Mouse (Mus musculus) cerebellum, adult 11-12 months (tissue): Measurements from ENCODE around the gene Micu2.
"Not testable (repeated sequence)": the region's sequence is repeated elsewhere in the genome, so short reads cannot be mapped to it uniquely, and the experiment has no call there.

Experiments used
- DNase-seq: peaks from one replicate; pipeline ENCODE4 v3.0.0; 2022

Micu2 gene

GRCm38 (mm10) chr14:57951089-57951488 lies 48.0 kb downstream of the Micu2 start:
- no peak for DNase-seq

GRCm38 (mm10) chr14:57945834-57946233 lies 53.2 kb downstream of the Micu2 start:
- no peak for DNase-seq

GRCm38 (mm10) chr14:57937297-57937696 lies 61.8 kb downstream of the Micu2 start:
- DNase-seq = no peak

GRCm38 (mm10) chr14:57934666-57935065 lies 64.4 kb downstream of the Micu2 start:
- DNase-seq = no peak

- no peak for DNase-seq
These were observed 65.5 kb downstream of the Micu2 start for GRCm38 (mm10) chr14:57933608-57934007.

DNA sequence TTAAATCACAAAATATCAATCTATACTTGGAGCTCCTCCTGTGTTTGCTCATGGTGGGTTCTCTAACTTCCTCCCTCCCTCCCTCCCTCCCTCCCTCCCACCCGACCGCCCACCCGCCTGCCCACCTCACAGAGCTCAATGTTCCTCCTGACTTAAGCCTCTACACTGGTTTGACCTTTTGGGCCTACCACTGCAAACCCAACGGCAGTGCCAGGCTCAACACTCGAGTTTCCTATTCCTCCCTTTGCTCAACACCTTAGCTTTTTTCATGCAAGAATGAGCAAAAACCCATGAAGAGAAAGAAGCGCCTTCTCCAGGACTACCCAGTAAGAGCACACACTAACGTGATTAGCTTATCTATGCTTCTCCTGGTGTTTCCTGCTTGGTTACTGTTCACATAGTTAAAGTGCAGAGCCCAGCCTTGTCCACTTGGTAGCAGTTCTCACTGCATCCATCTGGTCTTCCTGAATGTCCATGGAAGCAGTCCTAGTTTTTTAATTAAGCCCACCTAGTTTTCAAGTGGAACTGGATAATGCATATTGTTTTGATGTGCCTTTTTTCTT lies 66.1 kb downstream of the Micu2 start:
- no peak for DNase-seq

- no peak for DNase-seq
These were observed 77.5 kb downstream of the Micu2 start for GRCm38 (mm10) chr14:57921428-57922131.

GRCm38 (mm10) chr14:57920568-57921310 lies 78.3 kb downstream of the Micu2 start:
- DNase-seq = peak; percentile 40

GRCm38 (mm10) chr14:57919148-57919875 lies 79.8 kb downstream of the Micu2 start:
- DNase-seq = no peak

DNA sequence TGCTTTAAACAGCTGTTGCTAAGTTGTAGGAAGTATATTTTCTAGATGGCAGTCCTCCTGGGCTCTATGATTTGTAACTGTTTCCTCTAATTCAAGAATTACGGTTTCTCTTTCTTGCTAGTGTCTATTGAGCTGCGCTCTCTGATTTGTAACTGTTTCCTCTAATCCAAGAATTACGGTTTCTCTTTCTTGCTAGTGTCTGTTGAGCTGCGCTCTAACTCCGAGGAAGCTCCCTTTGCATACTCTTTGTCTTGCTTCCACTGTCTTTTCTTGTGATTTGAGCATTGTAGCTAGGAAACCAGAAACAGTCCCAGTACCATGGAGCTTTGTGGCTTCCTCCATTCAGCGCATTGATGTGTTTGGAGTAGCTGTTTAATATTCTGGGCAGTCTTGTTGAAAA lies 83.7 kb downstream of the Micu2 start:
- no peak for DNase-seq

DNA sequence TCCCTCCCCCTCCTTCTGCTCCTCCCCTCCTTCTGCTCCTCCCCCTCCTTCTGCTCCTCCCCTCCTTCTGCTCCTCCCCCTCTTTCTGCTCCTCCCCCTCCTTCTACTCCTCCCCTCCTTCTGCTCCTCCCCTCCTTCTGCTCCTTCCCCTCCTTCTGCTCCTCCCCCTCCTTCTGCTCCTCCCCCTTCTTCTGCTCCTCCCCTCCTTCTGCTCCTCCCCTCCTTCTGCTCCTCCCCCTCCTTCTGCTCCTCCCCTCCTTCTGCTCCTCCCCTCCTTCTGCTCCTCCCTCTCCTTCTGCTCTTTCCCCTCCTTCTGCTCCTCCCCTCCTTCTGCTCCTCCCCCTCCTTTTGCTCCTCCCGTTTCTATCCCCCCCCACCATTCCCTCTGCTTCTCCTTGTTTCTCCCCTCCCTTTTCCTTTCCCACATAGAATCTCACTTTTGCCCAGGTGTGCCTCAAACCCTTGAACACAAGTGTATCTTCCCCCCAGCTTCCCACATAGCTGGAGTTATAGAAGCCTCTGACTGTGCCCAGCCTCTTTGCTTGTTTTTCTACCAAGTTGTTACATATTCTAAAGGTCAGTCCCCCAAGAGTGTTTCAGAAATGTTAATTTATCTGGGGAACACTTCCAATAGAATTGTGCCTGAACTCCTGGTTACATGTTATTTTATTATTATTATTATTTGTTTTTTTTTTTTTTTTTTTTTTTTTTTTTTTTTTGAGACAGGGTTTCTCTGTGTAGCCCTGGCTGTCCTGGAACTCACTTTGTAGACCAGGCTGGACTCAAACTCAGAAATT lies 86.7 kb downstream of the Micu2 start:
- DNase-seq = not testable (repeated sequence)

GRCm38 (mm10) chr14:57911787-57912186 lies 87.3 kb downstream of the Micu2 start:
- DNase-seq = not testable (repeated sequence)

GRCm38 (mm10) chr14:57911316-57911715 lies 87.7 kb downstream of the Micu2 start:
- no peak for DNase-seq

- DNase-seq = peak; percentile 77
These were observed 88.5 kb downstream of the Micu2 start for GRCm38 (mm10) chr14:57910501-57911068.

GRCm38 (mm10) chr14:57909297-57909696 lies 89.8 kb downstream of the Micu2 start:
- no peak for DNase-seq

- no peak for DNase-seq
These were observed 90.6 kb downstream of the Micu2 start for GRCm38 (mm10) chr14:57908431-57908830.

- DNase-seq = no peak
These were observed 97.1 kb downstream of the Micu2 start for GRCm38 (mm10) chr14:57901998-57902397.

DNA sequence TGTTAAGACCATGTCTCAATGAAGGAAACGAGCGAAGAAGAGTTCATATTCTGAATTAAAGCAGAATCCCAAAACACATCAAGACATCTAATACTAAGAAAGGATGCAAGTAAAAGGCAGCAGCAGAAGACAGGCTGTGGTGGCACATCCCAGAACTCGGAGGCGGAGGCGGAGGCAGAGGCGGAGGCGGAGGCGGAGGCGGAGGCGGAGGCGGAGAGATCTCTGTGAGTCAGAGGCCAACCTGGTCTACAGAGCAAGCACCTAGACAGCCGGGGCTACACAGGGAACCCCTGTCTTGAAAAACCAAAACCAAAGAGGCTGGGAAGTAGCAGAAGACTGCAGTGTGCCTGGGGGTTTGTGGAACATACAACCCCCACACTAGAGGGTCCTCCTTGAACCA lies 102.2 kb downstream of the Micu2 start:
- no peak for DNase-seq

DNA sequence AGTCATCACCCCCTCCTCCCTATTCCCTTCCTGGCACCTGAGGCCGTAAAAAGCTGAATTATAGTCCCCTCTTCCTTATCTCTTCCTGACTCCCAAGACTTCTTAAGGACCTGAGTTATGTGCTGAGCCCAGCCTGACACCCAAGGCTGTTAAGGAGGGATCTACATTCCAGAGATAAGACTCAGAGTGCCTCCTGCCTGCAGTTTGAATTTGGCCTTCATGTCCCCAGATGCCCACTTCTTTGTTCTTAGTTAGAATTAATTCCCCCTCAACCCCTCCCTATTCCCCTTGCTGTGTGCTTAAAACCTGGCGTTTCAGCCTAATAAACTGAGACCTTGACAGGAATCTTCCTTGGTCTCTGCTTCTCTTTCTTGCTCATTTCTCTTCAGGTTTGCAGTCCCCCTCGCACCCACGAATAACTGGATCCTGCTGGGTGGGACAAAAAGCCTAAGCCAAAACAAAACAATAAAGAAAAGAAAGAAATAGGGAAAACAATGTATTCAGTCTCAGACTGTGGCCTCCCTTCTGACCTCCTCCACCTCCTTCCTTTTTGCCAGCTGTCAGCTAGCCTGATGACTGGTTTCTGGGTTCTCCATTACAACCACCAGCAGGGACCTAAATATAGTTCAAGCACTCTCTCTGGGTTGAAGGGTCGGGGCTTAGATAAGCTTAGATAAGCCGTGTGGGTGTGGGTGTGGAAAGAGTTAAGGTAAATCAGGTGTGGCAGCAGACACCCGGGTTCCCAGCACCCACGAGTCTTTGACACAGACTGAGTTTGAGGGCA lies 102.8 kb downstream of the Micu2 start:
- DNase-seq = not testable (repeated sequence)

- no peak for DNase-seq
These were observed 104.7 kb downstream of the Micu2 start for GRCm38 (mm10) chr14:57894346-57894745.

DNA sequence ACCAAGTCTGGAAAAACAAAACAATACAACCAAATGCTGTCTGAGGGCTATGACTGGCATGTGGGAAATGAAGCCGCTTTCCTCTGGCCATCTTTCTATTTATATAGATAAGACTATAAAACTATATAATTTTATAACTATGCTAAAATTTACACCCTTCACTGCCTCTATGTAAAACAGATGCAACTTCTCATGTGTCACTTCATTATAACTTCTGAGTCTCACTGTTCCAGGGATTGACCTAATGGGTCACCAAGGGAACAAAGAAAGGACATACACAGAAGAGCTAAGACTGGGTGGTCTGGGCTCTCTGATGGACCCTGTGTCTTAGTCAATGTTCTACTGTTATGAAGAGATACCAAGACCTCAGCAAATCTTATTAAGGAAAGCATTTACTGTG lies 106.1 kb downstream of the Micu2 start:
- no peak for DNase-seq
